Mouse (Mus musculus): ENCODE results near the gene Gng12. TPM values are rescaled to one million over a fixed set of nuclear protein-coding genes. Genes with fewer than 3 reads are reported as not detected.
"Not testable (repeated sequence)": the region's sequence is repeated elsewhere in the genome, so short reads cannot be mapped to it uniquely, and the experiment has no call there.

The Gng12 gene
- polyA plus RNA-seq, 1 experiment = 91.9 TPM

GRCm38 (mm10) chr6:67013293-67013948 is 117.2 kb downstream of the Gng12 start:
- Histone ChIP-seq H3K4me3 (ENCODE audit: insufficient read depth, low read depth, low read length) (no peak overlapping the region), H3K27ac (replicated peaks; ENCODE audit: low read depth, low read length) (no peak overlapping the region), H3K4me1 (ENCODE audit: control insufficient read depth, insufficient read depth, insufficient read length, low read length) (peaks cover 15% of the 10 kb centered on the region)

GRCm38 (mm10) chr6:67013949-67014678 is 117.9 kb downstream of the Gng12 start:
- Histone ChIP-seq H3K27ac (replicated peaks; ENCODE audit: low read depth, low read length) (no peak overlapping the region), H3K4me3 (ENCODE audit: insufficient read depth, low read depth, low read length) (no peak overlapping the region), H3K4me1 (ENCODE audit: control insufficient read depth, insufficient read depth, insufficient read length, low read length) (peaks cover 15% of the 10 kb centered on the region)

- H3K4me1 ChIP-seq (ENCODE audit: control insufficient read depth, insufficient read depth, insufficient read length, low read length) = peaks cover 15% of the 10 kb centered on the region
- no peak overlapping the region for H3K4me3 ChIP-seq (ENCODE audit: insufficient read depth, low read depth, low read length)
- no peak overlapping the region for H3K27ac ChIP-seq (replicated peaks; ENCODE audit: low read depth, low read length)
These were observed 118.5 kb downstream of the Gng12 start for GRCm38 (mm10) chr6:67014679-67015075.

- Histone ChIP-seq H3K4me3 (ENCODE audit: insufficient read depth, low read depth, low read length) (no peak overlapping the region), H3K4me1 (ENCODE audit: control insufficient read depth, insufficient read depth, insufficient read length, low read length) (peaks cover 15% of the 10 kb centered on the region), H3K27ac (replicated peaks; ENCODE audit: low read depth, low read length) (no peak overlapping the region)
These were observed 119.7 kb downstream of the Gng12 start for GRCm38 (mm10) chr6:67015739-67016519.

GRCm38 (mm10) chr6:67016520-67017111 is 120.4 kb downstream of the Gng12 start:
- H3K4me3 ChIP-seq (ENCODE audit: insufficient read depth, low read depth, low read length) = no peak overlapping the region
- no peak overlapping the region for H3K27ac ChIP-seq (replicated peaks; ENCODE audit: low read depth, low read length)
- H3K4me1 ChIP-seq (ENCODE audit: control insufficient read depth, insufficient read depth, insufficient read length, low read length) = peaks cover 15% of the 10 kb centered on the region

- Histone ChIP-seq H3K4me1 (ENCODE audit: control insufficient read depth, insufficient read depth, insufficient read length, low read length) (peaks cover 15% of the 10 kb centered on the region), H3K4me3 (ENCODE audit: insufficient read depth, low read depth, low read length) (no peak overlapping the region), H3K27ac (replicated peaks; ENCODE audit: low read depth, low read length) (no peak overlapping the region)
These were observed 122.2 kb downstream of the Gng12 start for GRCm38 (mm10) chr6:67018365-67018764.

- H3K4me1 ChIP-seq (ENCODE audit: control insufficient read depth, insufficient read depth, insufficient read length, low read length) = peaks cover 10% of the 10 kb centered on the region
- H3K4me3 ChIP-seq (ENCODE audit: insufficient read depth, low read depth, low read length); H3K27ac ChIP-seq (replicated peaks; ENCODE audit: low read depth, low read length): not testable (repeated sequence)
These were observed 122.8 kb downstream of the Gng12 start for GRCm38 (mm10) chr6:67019001-67019400.

- Histone ChIP-seq H3K27ac (replicated peaks; ENCODE audit: low read depth, low read length) (no peak overlapping the region), H3K4me3 (ENCODE audit: insufficient read depth, low read depth, low read length) (no peak overlapping the region), H3K4me1 (ENCODE audit: control insufficient read depth, insufficient read depth, insufficient read length, low read length) (no peaks in the 10 kb centered on the region)
These were observed 125.1 kb downstream of the Gng12 start for GRCm38 (mm10) chr6:67021308-67021707.

- Histone ChIP-seq H3K27ac (replicated peaks; ENCODE audit: low read depth, low read length) (no peak overlapping the region), H3K4me3 (ENCODE audit: insufficient read depth, low read depth, low read length) (no peak overlapping the region), H3K4me1 (ENCODE audit: control insufficient read depth, insufficient read depth, insufficient read length, low read length) (no peaks in the 10 kb centered on the region)
These were observed 127.5 kb downstream of the Gng12 start for GRCm38 (mm10) chr6:67023729-67024128.

GRCm38 (mm10) chr6:67026661-67027060 is 130.5 kb downstream of the Gng12 start:
- Histone ChIP-seq H3K4me1 (ENCODE audit: control insufficient read depth, insufficient read depth, insufficient read length, low read length) (no peaks in the 10 kb centered on the region), H3K27ac (replicated peaks; ENCODE audit: low read depth, low read length) (no peak overlapping the region), H3K4me3 (ENCODE audit: insufficient read depth, low read depth, low read length) (no peak overlapping the region)

- H3K27ac ChIP-seq (replicated peaks; ENCODE audit: low read depth, low read length) = no peak overlapping the region
- no peaks in the 10 kb centered on the region for H3K4me1 ChIP-seq (ENCODE audit: control insufficient read depth, insufficient read depth, insufficient read length, low read length)
- no peak overlapping the region for H3K4me3 ChIP-seq (ENCODE audit: insufficient read depth, low read depth, low read length)
These were observed 131.4 kb downstream of the Gng12 start for GRCm38 (mm10) chr6:67027438-67028142.

- no peak overlapping the region for H3K4me3 ChIP-seq (ENCODE audit: insufficient read depth, low read depth, low read length)
- H3K27ac ChIP-seq (replicated peaks; ENCODE audit: low read depth, low read length) = no peak overlapping the region
These were observed 133.2 kb downstream of the Gng12 start for GRCm38 (mm10) chr6:67029312-67029950.

GRCm38 (mm10) chr6:67029987-67030386 is 133.8 kb downstream of the Gng12 start:
- Histone ChIP-seq H3K4me3 (ENCODE audit: insufficient read depth, low read depth, low read length) (no peak overlapping the region), H3K4me1 (ENCODE audit: control insufficient read depth, insufficient read depth, insufficient read length, low read length) (no peaks in the 10 kb centered on the region), H3K27ac (replicated peaks; ENCODE audit: low read depth, low read length) (no peak overlapping the region)

More at GRCm38 (mm10) chr6:67029312-67029950, 133.2 kb downstream of the Gng12 start:
- H3K4me1 ChIP-seq (ENCODE audit: control insufficient read depth, insufficient read depth, insufficient read length, low read length) = no peaks in the 10 kb centered on the region

- Histone ChIP-seq H3K4me3 (ENCODE audit: insufficient read depth, low read depth, low read length) (no peak overlapping the region), H3K4me1 (ENCODE audit: control insufficient read depth, insufficient read depth, insufficient read length, low read length) (no peaks in the 10 kb centered on the region), H3K27ac (replicated peaks; ENCODE audit: low read depth, low read length) (no peak overlapping the region)
These were observed 134.2 kb downstream of the Gng12 start for GRCm38 (mm10) chr6:67030416-67030815.
